Mouse (Mus musculus) brain, embryonic 14.5 days (tissue): Measurements from ENCODE around the gene Hist1h2ac. TPM values are rescaled to one million over a fixed set of nuclear protein-coding genes. Genes with fewer than 3 reads are reported as not detected.

Experiments used
- DNase-seq: peaks from one replicate; pipeline ENCODE4 v3.0.0-alpha.2; 2011; ENCODE audit warnings: low read depth
- CTCF ChIP-seq: fragments of 200-500 bp; IDR thresholded peaks from 2 replicates; pipeline ENCODE4 v1.5.1; 2012; ENCODE audit warnings: inconsistent platforms, mild to moderate bottlenecking, moderate library complexity, borderline replicate concordance; ENCODE audit not compliant: insufficient read depth, insufficient read length; ENCODE audit errors: extremely low read depth
- POLR2A ChIP-seq: fragments of 200-500 bp; IDR thresholded peaks from 2 replicates; pipeline ENCODE4 v1.6.1; 2012; ENCODE audit warnings: mild to moderate bottlenecking, inconsistent platforms, borderline replicate concordance; ENCODE audit not compliant: poor library complexity, insufficient read depth, insufficient read length, severe bottlenecking; ENCODE audit errors: extremely low read depth
- polyA plus RNA-seq: library from polyadenylated mRNA; depleted of rRNA; stranded (reverse); fragments of >200 nt; gene quantifications from 2 replicates; pipeline ENCODE4 v1.2.3, GENCODE M21; 2012

Gene Hist1h2ac
- polyA plus RNA-seq, 1 experiment: 1.8 TPM

DNA sequence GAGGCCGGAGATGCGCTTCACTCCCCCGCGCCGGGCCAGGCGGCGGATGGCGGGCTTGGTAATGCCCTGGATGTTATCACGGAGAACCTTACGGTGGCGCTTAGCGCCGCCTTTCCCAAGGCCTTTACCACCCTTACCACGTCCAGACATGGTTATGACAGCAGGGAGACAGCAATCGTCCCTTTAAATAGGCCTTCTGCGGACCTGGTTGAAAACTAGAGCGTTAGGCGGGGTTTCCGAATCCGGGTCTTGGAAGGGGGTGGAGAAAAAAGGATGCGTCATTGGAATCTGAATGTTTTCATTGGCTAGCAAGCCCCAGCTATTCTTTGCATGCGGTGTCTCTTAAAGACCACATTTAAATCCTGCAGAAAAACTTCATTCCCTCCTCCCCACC lies 14.5 kb upstream of the Hist1h2ac start, which contains the start of gene Hist1h4c:
Gene Hist1h4c (minus strand): TSS at position 155 of the 394 bp plus-strand sequence.
- DNase-seq: peak; percentile 99
- TF ChIP-seq POLR2A: peak; percentile 87; the same call in 1 of the 2 replicates
- TF ChIP-seq CTCF: no peak

DNA sequence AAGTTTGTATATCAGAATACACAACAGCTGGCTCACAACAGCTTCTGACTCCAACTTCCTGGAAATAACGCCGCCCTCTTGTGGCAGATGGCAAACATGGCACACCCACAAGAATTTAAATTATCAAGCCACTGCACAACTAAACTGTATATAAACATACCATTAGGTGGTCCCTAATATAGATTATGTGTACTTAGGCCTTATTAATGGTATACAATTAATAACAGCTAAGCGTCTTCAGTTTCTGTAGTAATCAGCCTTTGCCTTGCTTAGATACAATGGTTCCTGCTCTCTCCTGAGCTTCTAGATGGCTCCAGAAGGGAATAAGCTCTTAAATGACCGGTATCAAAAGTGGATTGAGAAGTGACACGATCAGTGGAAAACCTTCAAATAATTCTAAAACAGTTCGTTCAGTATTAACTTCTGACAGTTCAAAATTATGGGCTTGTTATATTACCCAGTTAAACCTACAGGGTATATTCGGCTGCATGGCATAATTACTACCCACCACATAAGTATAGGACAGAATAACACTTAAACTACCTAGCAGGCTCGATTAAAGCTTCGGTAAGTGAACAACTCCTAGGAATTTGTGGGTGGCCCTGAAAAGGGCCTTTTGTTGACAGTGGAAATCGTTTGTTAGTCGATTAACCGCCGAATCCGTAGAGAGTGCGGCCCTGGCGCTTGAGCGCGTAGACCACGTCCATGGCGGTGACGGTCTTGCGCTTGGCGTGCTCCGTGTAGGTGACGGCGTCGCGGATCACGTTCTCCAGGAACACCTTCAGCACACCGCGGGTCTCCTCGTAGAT lies 13.9 kb upstream of the Hist1h2ac start:
- peak; percentile 87 for DNase-seq
- TF ChIP-seq POLR2A (no peak), CTCF (peak; percentile 71)

DNA sequence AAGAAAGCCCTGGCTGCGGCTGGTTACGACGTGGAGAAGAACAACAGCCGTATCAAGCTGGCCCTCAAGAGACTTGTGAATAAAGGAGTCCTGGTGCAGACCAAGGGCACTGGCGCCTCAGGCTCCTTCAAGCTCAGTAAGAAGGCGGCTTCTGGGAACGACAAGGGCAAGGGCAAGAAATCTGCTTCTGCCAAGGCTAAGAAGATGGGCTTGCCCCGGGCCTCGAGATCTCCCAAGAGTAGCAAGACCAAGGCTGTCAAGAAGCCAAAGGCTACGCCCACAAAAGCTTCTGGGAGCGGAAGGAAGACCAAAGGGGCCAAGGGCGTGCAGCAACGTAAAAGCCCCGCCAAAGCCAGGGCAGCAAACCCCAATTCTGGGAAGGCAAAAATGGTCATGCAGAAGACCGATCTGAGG lies 12.3 kb upstream of the Hist1h2ac start:
- DNase-seq: no peak

DNA sequence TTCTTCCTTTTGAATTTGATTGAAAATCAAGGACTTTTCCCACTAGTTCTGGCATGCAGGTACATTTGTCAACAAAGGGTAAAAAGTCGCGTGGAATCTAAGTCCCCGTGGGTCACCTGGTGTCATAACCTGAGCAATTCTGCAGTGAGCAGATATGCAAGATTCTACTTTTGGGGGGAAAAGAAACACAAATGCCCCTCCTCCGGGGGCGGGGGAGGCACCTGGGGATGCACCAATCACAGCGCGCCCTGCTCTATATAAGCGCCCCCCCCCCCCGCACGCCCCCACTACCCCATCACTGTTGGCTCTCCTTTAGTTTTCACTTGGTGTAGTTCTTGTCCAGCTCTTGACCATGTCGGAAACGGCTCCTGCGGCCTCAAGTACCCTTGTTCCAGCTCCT lies 11.8 kb upstream of the Hist1h2ac start, which contains the start of gene Hist1h1t:
Gene Hist1h1t (plus strand): TSS at position 301 of the 400 bp plus-strand sequence.
- TF ChIP-seq POLR2A: no peak
- no peak for TF ChIP-seq CTCF
- no peak for DNase-seq

More for the DNA sequence above, 12.3 kb upstream of the Hist1h2ac start:
- TF ChIP-seq CTCF (no peak), POLR2A (no peak)

DNA sequence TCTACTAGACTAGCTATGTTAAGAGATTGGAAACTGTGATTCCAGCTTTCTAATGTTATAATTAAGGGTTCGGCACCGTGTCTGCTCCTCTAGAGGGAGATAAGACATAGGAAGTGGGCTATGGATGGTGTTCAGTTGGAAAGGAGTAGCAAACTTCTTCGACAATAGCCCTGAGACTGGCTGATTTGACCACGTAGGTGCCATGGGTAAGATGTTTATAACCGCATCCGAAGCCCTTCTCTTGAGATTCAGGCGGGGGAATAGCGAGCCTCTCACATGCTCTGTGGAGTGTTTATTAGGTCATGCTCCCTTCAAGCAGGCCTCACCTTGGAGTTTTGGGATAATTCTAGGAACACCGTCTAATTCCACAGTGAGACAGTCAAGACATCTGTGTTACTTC lies 11.2 kb upstream of the Hist1h2ac start:
- DNase-seq: no peak
- TF ChIP-seq CTCF: no peak

DNA sequence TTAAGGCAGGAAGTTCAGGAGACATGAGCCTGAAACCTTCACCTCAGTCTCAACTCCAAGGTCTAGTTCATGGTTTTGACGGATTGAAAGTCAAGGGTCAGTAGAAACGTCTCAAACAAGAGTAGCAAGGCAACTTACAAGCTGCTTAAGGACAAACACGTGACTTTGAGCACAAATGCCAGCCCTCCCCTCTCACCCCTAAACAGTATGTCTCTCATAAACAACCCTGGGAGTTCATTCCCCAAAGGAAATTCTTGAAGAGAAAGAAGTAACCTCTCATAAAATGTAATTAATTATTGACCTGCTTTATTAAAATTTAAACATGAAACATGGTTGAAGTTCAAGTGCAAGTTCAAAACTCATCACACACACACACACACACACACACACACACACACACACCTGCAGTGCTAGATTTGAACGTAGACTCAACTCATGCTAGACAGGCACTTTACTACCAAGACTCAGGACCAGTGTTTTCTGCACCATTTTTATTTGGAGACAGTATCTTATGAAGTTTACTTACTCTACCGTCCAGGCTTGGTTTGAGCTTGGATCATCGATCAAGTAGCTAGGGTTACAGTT lies 10.2 kb upstream of the Hist1h2ac start:
- TF ChIP-seq CTCF (no peak), POLR2A (no peak)
- no peak for DNase-seq

DNA sequence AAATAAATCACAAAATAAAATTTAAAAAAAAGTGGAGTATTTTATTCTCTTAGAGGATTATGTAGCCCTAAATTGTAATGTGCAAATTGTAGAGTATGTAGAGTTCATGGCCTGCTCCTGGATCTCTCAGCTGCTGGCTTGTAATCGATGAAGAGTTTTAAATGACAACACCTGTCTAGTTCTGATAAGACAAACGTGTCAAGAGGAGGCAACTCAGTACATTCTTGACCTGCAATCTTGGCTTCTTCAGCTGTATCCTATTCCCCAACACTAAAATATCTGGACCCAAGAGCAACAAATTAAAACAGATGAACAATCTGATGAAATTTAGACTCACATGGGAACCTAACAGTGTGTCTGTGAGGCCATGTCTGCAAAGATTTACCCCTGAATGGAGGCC lies 5.7 kb upstream of the Hist1h2ac start:
- TF ChIP-seq POLR2A (no peak), CTCF (no peak)

DNA sequence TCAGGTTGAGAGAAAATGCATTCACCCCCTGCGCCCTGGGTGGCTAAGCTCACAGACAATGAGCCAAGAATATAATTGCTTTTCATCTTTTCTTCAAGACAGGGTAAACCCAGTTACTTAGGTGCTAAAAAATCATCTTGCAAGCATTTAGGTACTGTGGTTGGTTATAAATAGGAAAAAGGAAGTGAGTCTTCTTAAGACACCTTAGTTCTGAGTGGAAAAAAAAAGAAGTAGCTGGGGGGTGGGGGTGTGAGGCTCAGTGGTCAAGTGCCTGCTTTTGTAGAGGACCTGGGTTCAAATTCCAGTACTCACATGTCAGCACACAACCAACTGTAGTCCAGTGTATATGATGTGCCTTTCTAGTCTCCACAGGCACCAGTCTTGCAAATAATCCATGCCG lies 5.2 kb upstream of the Hist1h2ac start:
- DNase-seq: no peak
- TF ChIP-seq POLR2A (no peak), CTCF (no peak)

More for the DNA sequence above, 5.7 kb upstream of the Hist1h2ac start:
- no peak for DNase-seq

DNA sequence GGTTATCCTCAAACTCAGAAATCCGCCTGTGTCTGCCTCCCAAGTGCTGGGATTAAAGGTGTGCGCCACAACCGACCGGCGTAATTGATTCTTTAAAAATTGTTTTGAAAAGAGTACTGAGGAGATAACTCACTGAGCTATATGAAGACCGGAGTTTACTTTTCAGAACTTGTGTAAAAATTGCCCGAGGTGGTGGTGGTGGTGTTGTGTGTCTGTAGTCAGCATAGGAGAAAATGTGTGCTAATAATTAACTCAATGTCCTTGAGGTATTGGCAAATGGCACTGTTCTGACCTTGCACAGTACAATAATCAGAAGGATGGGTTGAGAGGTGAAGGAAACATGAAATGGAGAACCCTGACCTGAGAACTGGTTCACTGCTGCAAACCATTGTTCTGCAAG lies 4.2 kb upstream of the Hist1h2ac start:
- TF ChIP-seq POLR2A (no peak), CTCF (no peak)
- no peak for DNase-seq

DNA sequence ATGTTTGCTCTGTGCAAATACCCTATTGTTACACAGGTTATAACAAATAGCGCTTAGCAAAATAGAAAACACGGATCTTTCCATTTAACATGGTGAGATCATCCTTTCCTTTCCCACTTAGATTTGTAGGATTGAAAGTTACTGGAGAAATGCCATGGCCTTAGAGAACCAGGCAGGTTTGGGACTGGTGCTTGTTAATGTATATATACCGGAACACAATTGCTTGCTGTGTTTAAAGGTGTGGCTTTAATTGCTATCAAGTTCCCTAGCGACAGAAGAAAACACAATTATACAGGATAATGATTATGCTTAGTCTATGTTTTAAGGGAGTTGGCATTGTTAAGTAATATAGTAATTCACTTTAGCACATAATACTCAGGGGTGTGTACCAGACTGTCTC lies 3.4 kb upstream of the Hist1h2ac start:
- no peak for TF ChIP-seq CTCF
- TF ChIP-seq POLR2A: no peak

DNA sequence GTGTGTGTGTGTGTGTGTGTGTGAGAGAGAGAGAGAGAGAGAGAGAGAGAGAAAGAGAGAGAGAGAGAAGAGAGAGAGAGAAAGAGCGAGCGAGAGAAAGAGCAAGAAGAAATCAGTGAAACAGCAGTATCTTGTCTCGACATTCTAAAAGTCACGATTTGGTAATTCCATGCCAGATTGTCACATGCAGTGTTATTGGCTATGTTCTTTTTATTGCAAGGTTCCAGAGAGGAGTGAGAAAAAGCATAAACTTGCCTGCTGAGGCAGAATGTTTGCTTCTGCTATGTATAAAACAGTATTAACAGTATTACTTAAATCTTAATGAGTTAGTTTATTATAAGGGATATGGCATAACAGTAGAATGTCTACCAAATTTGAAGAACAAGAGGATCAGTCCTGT lies 2.2 kb upstream of the Hist1h2ac start:
- TF ChIP-seq POLR2A: no peak
- DNase-seq: peak; percentile 49

More for the DNA sequence above, 3.4 kb upstream of the Hist1h2ac start:
- no peak for DNase-seq

DNA sequence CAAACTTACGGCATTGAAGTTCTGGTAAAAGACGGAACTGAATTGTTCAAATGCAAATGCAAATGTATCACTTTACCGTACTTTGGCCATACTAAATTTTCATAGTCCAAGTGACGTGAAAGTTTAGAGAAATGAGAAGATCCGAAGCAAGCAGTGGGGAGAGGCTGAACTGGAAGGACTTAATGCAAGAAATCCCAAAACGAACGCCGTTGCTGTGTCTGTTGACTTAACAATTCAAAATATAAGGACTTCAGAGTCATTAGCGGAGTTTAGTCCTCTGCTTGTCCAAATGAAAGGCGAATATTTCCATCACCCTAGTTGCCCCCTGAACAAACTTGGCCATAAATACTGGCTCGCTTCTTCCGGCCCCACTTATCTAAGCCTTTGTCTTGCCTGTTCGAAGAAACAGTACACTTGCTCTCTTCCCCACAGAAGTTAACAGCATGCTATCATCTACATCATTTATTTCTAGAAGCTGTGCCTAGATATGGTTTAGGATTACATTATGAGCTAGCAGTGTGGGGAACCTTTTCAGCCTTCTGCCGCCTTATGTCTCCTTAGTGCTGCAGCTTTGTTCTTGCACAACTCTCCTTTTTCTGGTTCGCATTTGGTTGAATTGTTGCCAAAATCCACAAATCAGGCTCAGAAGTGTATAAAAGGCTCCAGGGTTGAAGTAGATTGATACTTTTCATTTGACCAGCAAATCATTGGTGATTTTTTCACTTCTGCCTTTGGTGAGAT lies 1.5 kb upstream of the Hist1h2ac start:
- DNase-seq: peak; percentile 79
- TF ChIP-seq POLR2A (0 out of 2 replicates have a peak, but pooled peaks have one; percentile 5), CTCF (no peak)

DNA sequence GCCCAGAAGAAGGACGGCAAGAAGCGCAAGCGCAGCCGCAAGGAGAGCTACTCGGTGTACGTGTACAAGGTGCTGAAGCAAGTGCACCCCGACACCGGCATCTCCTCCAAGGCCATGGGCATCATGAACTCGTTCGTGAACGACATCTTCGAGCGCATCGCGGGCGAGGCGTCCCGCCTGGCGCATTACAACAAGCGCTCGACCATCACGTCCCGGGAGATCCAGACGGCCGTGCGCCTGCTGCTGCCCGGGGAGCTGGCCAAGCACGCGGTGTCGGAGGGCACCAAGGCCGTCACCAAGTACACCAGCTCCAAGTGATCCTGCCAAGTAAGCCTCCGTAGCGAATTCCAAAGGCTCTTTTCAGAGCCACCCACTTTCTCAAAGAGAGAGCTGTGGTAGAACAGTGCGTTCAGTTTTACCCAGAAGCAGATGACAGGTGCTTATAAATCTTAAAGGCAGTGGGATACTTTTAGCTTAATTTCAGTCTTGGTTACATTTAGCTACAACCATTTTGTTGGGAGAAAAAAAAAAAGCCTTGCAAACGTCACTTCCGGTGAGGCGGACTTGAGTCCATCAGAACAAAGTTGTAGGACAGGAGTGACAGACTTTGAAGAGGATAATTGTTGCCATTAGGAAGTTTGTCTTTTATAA lies 672 bp upstream of the Hist1h2ac start:
- DNase-seq: peak; percentile 96

DNA sequence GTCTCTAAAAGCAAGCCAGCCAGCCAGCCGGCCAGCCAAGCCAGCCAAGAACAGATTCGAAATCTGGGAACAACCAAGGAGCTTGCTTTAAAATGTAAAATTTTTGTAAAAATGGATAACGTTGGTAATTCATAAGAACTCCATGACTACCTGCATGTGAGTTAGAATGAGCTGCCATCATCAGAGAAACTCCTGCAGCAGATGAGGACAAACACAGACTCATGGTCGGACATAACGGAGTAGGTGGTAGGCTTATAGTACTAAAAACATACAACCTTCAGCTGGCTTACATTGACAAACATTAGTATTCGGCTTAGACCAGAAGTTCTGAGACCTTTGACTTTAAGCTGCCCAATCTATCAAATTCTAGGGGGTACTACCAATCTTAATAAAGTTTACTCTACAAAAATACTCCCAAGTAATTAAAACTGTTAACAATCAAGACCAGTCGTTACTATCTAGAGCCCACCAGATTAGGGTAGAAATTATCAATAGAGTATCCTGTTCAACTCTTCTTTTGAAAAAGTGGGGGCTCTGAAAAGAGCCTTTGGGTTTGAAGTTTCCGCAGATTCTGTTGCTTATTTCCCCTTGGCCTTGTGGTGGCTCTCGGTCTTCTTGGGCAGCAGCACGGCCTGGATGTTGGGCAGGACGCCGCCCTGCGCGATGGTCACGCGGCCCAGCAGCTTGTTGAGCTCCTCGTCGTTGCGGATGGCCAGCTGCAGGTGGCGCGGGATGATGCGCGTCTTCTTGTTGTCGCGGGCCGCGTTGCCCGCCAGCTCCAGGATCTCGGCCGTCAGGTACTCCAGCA lies 597 bp downstream of the Hist1h2ac start:
- DNase-seq: peak; percentile 26
